Mouse (Mus musculus) NIH3T3 (cell line): Measurements from ENCODE around the gene Hnrnpa3.

ENCODE experiments used
- DNase-seq: peaks from one replicate; pipeline ENCODE4 v3.0.0-alpha.2; 2012; ENCODE audit warnings: low read depth

The Hnrnpa3 gene

GRCm38 (mm10) chr2:75703375-75704181 lies 44.5 kb downstream of the Hnrnpa3 start:
- peak; percentile 94 for DNase-seq

- DNase-seq = peak; percentile 98
These were observed 45.4 kb downstream of the Hnrnpa3 start, which contains the start of gene Nfe2l2 for GRCm38 (mm10) chr2:75704234-75705161. Gene Nfe2l2 (minus strand): TSS chr2:75704641.

GRCm38 (mm10) chr2:75705162-75705752 lies 46.2 kb downstream of the Hnrnpa3 start:
- DNase-seq = peak; percentile 59

- DNase-seq = no peak
These were observed 47.4 kb downstream of the Hnrnpa3 start for GRCm38 (mm10) chr2:75706435-75706834.

- no peak for DNase-seq
These were observed 48.4 kb downstream of the Hnrnpa3 start for GRCm38 (mm10) chr2:75707420-75707819.

DNA sequence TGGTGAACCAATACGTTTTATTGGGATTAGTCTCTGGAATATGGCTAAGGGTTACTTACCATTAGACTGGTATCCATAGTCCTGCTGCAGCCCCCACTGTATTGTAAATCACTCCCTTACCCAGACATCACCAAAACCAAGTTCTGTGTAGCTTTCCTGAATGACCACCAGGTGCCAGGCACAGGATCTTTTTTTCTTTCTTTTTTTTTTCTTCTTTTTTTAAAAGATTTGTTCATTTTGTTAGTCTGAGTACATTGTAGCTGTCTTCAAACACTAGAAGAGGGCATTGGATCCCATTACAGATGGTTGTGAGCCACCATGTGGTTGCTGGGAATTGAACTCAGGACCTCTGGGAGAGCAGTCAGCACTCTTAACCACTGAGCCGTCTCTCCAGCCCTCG lies 54.0 kb downstream of the Hnrnpa3 start:
- DNase-seq = no peak

DNA sequence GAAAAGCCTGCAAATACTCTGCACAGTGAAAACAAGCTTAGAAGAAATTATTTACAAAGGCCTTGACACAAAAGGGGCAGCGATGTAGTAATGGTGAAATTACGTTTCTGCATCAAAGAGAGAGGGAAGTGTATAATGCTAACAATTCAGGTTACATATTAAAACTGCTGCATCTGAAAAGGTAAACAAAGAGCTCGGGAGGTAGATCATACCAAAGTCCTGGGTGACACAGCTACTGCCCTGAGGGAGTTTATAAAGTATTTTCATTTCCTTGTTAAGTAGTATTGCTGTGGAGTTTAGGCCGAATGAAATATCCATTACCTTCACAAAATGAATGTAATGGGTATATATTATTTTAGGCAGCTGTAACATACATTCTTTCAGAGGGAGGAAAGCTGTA lies 55.7 kb downstream of the Hnrnpa3 start:
- DNase-seq = no peak

DNA sequence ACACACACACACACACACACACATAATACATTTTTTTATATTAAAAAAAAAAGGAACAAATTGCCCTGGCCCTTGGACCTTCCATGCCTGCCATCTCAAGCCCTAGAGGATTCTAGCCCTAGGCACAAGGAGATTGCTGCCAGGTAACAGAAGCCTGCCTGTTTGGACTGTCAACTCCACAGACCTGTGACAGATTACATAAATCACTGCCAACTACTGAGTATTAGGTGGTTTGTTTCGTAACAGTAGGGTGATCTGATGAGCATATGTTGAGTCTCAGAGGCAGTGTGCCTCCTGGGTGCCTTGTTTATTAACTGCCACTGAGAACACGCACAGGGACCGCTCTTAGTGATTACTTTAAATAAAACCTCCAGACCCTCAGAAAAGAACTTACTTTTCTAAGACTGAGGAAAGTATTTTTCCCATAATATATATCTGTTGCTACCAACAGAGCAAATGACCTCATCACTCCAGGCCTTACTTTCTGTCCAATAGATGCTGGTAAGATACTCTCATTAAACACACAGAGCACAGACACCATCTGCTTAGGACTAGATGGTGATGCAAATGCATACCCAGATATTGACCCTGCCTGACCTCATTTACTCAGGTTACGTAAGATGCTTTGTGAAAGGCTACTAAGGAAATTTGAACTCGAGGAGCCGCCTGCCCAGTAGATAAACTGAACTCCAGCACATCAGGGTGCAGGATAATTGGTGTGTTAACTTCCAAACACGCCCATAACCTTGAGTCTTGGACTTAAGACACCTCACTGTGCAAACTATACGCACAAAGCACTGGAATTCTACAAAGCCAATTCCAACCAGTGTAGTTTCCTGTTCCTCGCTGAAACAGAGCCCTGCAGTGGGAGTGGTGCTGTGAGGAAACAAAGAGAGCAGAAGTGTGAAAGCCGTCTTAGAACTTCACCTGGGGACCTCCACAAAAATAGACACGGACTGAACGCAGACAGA lies 57.3 kb downstream of the Hnrnpa3 start:
- peak; percentile 33 for DNase-seq
